Mouse (Mus musculus): ENCODE data around the gene Stra8. TPM values are rescaled to one million over a fixed set of nuclear protein-coding genes. Genes with fewer than 3 reads are reported as not detected.

Gene Stra8
- polyA plus RNA-seq, 1 experiment from 2014 or later: not detected

GRCm38 (mm10) chr6:34980661-34981060, 60.7 kb downstream of the Stra8 start:
- WGBS (ENCODE audit: missing documents): 85% methylated on average over 9 of the region's 9 CpGs
- Histone ChIP-seq H3K79me2 (ENCODE audit: inconsistent target) (no peaks in the 10 kb centered on the region), H3K27ac (no peak overlapping the region), H3K4me3 (ENCODE audit: inconsistent target) (no peak overlapping the region), H3K36me3 (ENCODE audit: inconsistent target) (no peaks in the 10 kb centered on the region)

GRCm38 (mm10) chr6:34987085-34987645, 67.2 kb downstream of the Stra8 start:
- Histone ChIP-seq H3K79me2 (ENCODE audit: inconsistent target) (no peaks in the 10 kb centered on the region), H3K27ac (no peak overlapping the region), H3K36me3 (ENCODE audit: inconsistent target) (no peaks in the 10 kb centered on the region), H3K4me3 (ENCODE audit: inconsistent target) (no peak overlapping the region)
- 52% methylated on average over 12 of the region's 12 CpGs for WGBS (ENCODE audit: missing documents)

- Histone ChIP-seq H3K79me2 (ENCODE audit: inconsistent target) (no peaks in the 10 kb centered on the region), H3K36me3 (ENCODE audit: inconsistent target) (no peaks in the 10 kb centered on the region), H3K4me3 (ENCODE audit: inconsistent target) (no peak within 1 kb of the TSS), H3K27ac (no peak within 1 kb of the TSS)
- WGBS (ENCODE audit: missing documents): 30% methylated on average over 20 of the region's 20 CpGs
Observed at GRCm38 (mm10) chr6:34988081-34988761, 68.3 kb downstream of the Stra8 start, which contains the start of gene Slc23a4. TSS of gene Slc23a4 (minus strand) at chr6:34988404.

Other genes starting within 250 kb of the Stra8 start
- 2.4 to 4.2 TPM (median 3.4 TPM) in 3 replicates for gene Agbl3, start 139.7 kb upstream of the Stra8 start, polyA plus RNA-seq (2018)
- gene Tmem140, start 57.0 kb upstream of the Stra8 start, polyA plus RNA-seq (2018): 41.8 to 184 TPM (median 113 TPM) in 3 replicates
- 3.3 to 10.6 TPM (median 4.3 TPM) in 3 replicates for gene Cyren, start 42.1 kb upstream of the Stra8 start, polyA plus RNA-seq (2018)
- gene Wdr91, start 9.3 kb upstream of the Stra8 start, polyA plus RNA-seq (2018): 86.6 to 195 TPM (median 145 TPM) in 3 replicates
- gene Slc23a4, start 68.2 kb downstream of the Stra8 start, polyA plus RNA-seq (2018): 0.10 to 0.19 TPM in 2 of 3 replicates, not detected in the other
- gene Cnot4, start 213.6 kb downstream of the Stra8 start, polyA plus RNA-seq (2018): 15.1 to 41.6 TPM (median 19.7 TPM) in 3 replicates

Measured in macrophage (primary cell).